Mouse (Mus musculus) heart, embryonic 12.5 days (tissue): ENCODE measurements around the gene Ccne1. TPM values are rescaled to one million over a fixed set of nuclear protein-coding genes. Genes with fewer than 3 reads are reported as not detected.
A peak's percentile ranks its signal among the peaks of the same experiment; 100 is the strongest.

Experiments
- ATAC-seq: fragments of 200-750 bp; cut with Nextera tagmentation; 2 replicates; pipeline ENCODE4 v1.8.0; 2017; ENCODE audit warnings: moderate TSS enrichment, moderate library complexity; ENCODE audit not compliant: insufficient number of reproducible peaks, low FRiP score
- H3K27ac ChIP-seq: fragments of 300-500 bp; sonication (generic); 2 replicates; pipeline ENCODE4 v1.5.1; 2016; ENCODE audit warnings: mild to moderate bottlenecking, moderate library complexity; ENCODE audit not compliant: poor library complexity, severe bottlenecking
- H3K27me3 ChIP-seq: fragments of 300-500 bp; sonication (generic); replicated peaks from 2 replicates; pipeline ENCODE4 v1.6.1; 2016; ENCODE audit warnings: mild to moderate bottlenecking, moderate library complexity
- H3K36me3 ChIP-seq: fragments of 300-500 bp; sonication (generic); 2 replicates; pipeline ENCODE4 v1.6.1; 2016; ENCODE audit warnings: mild to moderate bottlenecking, moderate library complexity
- H3K4me1 ChIP-seq: fragments of 300-500 bp; sonication (generic); replicated peaks from 2 replicates; pipeline ENCODE4 v1.6.1; 2016; ENCODE audit warnings: mild to moderate bottlenecking
- H3K4me2 ChIP-seq: fragments of 300-500 bp; sonication (generic); 2 replicates; pipeline ENCODE4 v1.6.1; 2016; ENCODE audit warnings: mild to moderate bottlenecking, moderate library complexity
- H3K4me3 ChIP-seq: fragments of 300-500 bp; sonication (generic); 2 replicates; pipeline ENCODE4 v1.5.1; 2016; ENCODE audit warnings: mild to moderate bottlenecking
- H3K9ac ChIP-seq: fragments of 300-500 bp; sonication (generic); 2 replicates; pipeline ENCODE4 v1.6.1; 2016; ENCODE audit warnings: mild to moderate bottlenecking, moderate library complexity
- H3K9me3 ChIP-seq: fragments of 300-500 bp; sonication (generic); replicated peaks from 2 replicates; pipeline ENCODE4 v1.6.1; 2016; ENCODE audit warnings: mild to moderate bottlenecking, moderate library complexity
- WGBS: fragments of 180-500 bp; shearing (Covaris S2); methylation state at CpG from one replicate; pipeline ENCODE4 v1.1.7; 2016; 5-methylcytosine and 5-hydroxymethylcytosine counted together
- polyA plus RNA-seq: library from polyadenylated mRNA; unstranded; fragments of >200 nt; fragmentation: Nextera tagmentation; extraction: Ambion mirVana; gene quantifications from 2 replicates; pipeline ENCODE4 v1.2.1, GENCODE M21; 2016

The Ccne1 gene
- polyA plus RNA-seq, 1 experiment from 2014 or later, result 47.9 TPM

GRCm38 (mm10) chr7:38094353-38094752, 13.0 kb downstream of the Ccne1 start:
- H3K4me2 ChIP-seq, result no peak overlapping the region
- ATAC-seq, result no peak
- WGBS, result 76% methylated on average over 6 of the region's 6 CpGs

GRCm38 (mm10) chr7:38093101-38093500, 14.2 kb downstream of the Ccne1 start:
- 47% methylated on average over 2 of the region's 2 CpGs for WGBS
- no peak for ATAC-seq
- Histone ChIP-seq H3K4me2 (no peak overlapping the region), H3K27me3 (no peaks in the 10 kb centered on the region), H3K4me3 (no peak overlapping the region), H3K9ac (no peak overlapping the region), H3K27ac (no peak overlapping the region), H3K36me3 (peaks cover 16% of the 10 kb centered on the region), H3K4me1 (no peaks in the 10 kb centered on the region), H3K9me3 (no peaks in the 10 kb centered on the region)

More at GRCm38 (mm10) chr7:38094353-38094752, 13.0 kb downstream of the Ccne1 start:
- Histone ChIP-seq H3K9me3 (no peaks in the 10 kb centered on the region), H3K4me3 (no peak overlapping the region), H3K9ac (no peak overlapping the region), H3K36me3 (peaks cover 28% of the 10 kb centered on the region), H3K4me1 (no peaks in the 10 kb centered on the region), H3K27ac (no peak overlapping the region), H3K27me3 (no peaks in the 10 kb centered on the region)

GRCm38 (mm10) chr7:38089930-38090675, 17.2 kb downstream of the Ccne1 start:
- Histone ChIP-seq H3K9ac (no peak overlapping the region), H3K36me3 (no peaks in the 10 kb centered on the region), H3K27me3 (no peaks in the 10 kb centered on the region), H3K4me3 (no peak overlapping the region), H3K9me3 (no peaks in the 10 kb centered on the region), H3K27ac (no peak overlapping the region), H3K4me2 (no peak overlapping the region), H3K4me1 (peaks cover 23% of the 10 kb centered on the region)
- no peak for ATAC-seq
- WGBS, result 78% methylated on average over 7 of the region's 7 CpGs

- Histone ChIP-seq H3K4me1 (peaks cover 28% of the 10 kb centered on the region), H3K9ac (no peak overlapping the region), H3K27ac (no peak overlapping the region), H3K9me3 (no peaks in the 10 kb centered on the region), H3K4me3 (no peak overlapping the region), H3K36me3 (no peaks in the 10 kb centered on the region), H3K27me3 (no peaks in the 10 kb centered on the region), H3K4me2 (no peak overlapping the region)
- ATAC-seq, result no peak
- 35% methylated on average over 2 of the region's 2 CpGs for WGBS
Observed at GRCm38 (mm10) chr7:38088456-38088855, 18.9 kb downstream of the Ccne1 start.

- H3K9ac ChIP-seq, result no peak overlapping the region
- no peak overlapping the region for H3K27ac ChIP-seq
- H3K4me3 ChIP-seq, result no peak overlapping the region
- H3K27me3 ChIP-seq, result no peaks in the 10 kb centered on the region
- no peaks in the 10 kb centered on the region for H3K9me3 ChIP-seq
- no peaks in the 10 kb centered on the region for H3K36me3 ChIP-seq
- ATAC-seq, result no peak
- 81% methylated on average over 8 of the region's 8 CpGs for WGBS
- no peak overlapping the region for H3K4me2 ChIP-seq
- H3K4me1 ChIP-seq, result peaks cover 28% of the 10 kb centered on the region
Observed at GRCm38 (mm10) chr7:38087856-38088255, 19.5 kb downstream of the Ccne1 start.

- H3K27ac ChIP-seq, result no peak overlapping the region
Observed at GRCm38 (mm10) chr7:38086401-38086800, 20.9 kb downstream of the Ccne1 start.

GRCm38 (mm10) chr7:38085573-38086211, 21.6 kb downstream of the Ccne1 start:
- Histone ChIP-seq H3K36me3 (no peaks in the 10 kb centered on the region), H3K9ac (peak overlapping the region; percentile 65), H3K27ac (peak overlapping the region; percentile 1; the same call in 1 of the 2 replicates), H3K4me3 (peak overlapping the region; percentile 51), H3K4me1 (peaks cover 28% of the 10 kb centered on the region), H3K27me3 (no peaks in the 10 kb centered on the region), H3K9me3 (no peaks in the 10 kb centered on the region), H3K4me2 (peak overlapping the region; percentile 92)
- 1% methylated on average over 35 of the region's 35 CpGs for WGBS
- peak; percentile 15 for ATAC-seq

More at GRCm38 (mm10) chr7:38086401-38086800, 20.9 kb downstream of the Ccne1 start:
- H3K9ac ChIP-seq, result no peak overlapping the region
- H3K36me3 ChIP-seq, result no peaks in the 10 kb centered on the region
- H3K4me3 ChIP-seq, result no peak overlapping the region
- H3K4me2 ChIP-seq, result peak overlapping the region; percentile 92
- WGBS, result 49% methylated on average over 8 of the region's 8 CpGs
- no peaks in the 10 kb centered on the region for H3K27me3 ChIP-seq
- no peak for ATAC-seq
- H3K9me3 ChIP-seq, result no peaks in the 10 kb centered on the region
- peaks cover 28% of the 10 kb centered on the region for H3K4me1 ChIP-seq

- peak; percentile 97 for ATAC-seq
- Histone ChIP-seq H3K4me1 (peaks cover 28% of the 10 kb centered on the region), H3K4me2 (peak overlapping the region; percentile 92), H3K27ac (no peak overlapping the region), H3K9me3 (no peaks in the 10 kb centered on the region), H3K27me3 (no peaks in the 10 kb centered on the region), H3K36me3 (no peaks in the 10 kb centered on the region), H3K4me3 (peak overlapping the region; percentile 51), H3K9ac (peak overlapping the region; percentile 69)
- WGBS, result under 1% methylated on average over 65 of the region's 65 CpGs
Observed at GRCm38 (mm10) chr7:38084778-38085572, 22.4 kb downstream of the Ccne1 start.

- Histone ChIP-seq H3K27me3 (no peaks in the 10 kb centered on the region), H3K9ac (no peak overlapping the region), H3K27ac (no peak overlapping the region), H3K9me3 (no peaks in the 10 kb centered on the region), H3K4me1 (peaks cover 28% of the 10 kb centered on the region), H3K4me3 (no peak overlapping the region), H3K4me2 (no peak overlapping the region), H3K36me3 (no peaks in the 10 kb centered on the region)
- no peak for ATAC-seq
Observed at GRCm38 (mm10) chr7:38082971-38083370, 24.4 kb downstream of the Ccne1 start.

GRCm38 (mm10) chr7:38077189-38077588, 30.1 kb downstream of the Ccne1 start:
- no peaks in the 10 kb centered on the region for H3K36me3 ChIP-seq

GRCm38 (mm10) chr7:38075487-38075886, 31.8 kb downstream of the Ccne1 start:
- H3K27ac ChIP-seq, result no peak overlapping the region
- H3K27me3 ChIP-seq, result peaks cover 2% of the 10 kb centered on the region; the same call in 1 of the 2 replicates
- H3K4me3 ChIP-seq, result no peak overlapping the region
- H3K9ac ChIP-seq, result no peak overlapping the region
- WGBS, result 57% methylated on average over 6 of the region's 6 CpGs
- no peaks in the 10 kb centered on the region for H3K36me3 ChIP-seq
- no peak overlapping the region for H3K4me2 ChIP-seq
- no peaks in the 10 kb centered on the region for H3K9me3 ChIP-seq
- ATAC-seq, result no peak
- peaks cover 7% of the 10 kb centered on the region for H3K4me1 ChIP-seq

More at GRCm38 (mm10) chr7:38077189-38077588, 30.1 kb downstream of the Ccne1 start:
- Histone ChIP-seq H3K27me3 (no peaks in the 10 kb centered on the region; the same call in 1 of the 2 replicates), H3K9me3 (no peaks in the 10 kb centered on the region), H3K27ac (no peak overlapping the region), H3K4me1 (peaks cover 7% of the 10 kb centered on the region), H3K9ac (no peak overlapping the region), H3K4me3 (no peak overlapping the region), H3K4me2 (no peak overlapping the region)
- WGBS, result 57% methylated on average over 7 of the region's 7 CpGs
- no peak for ATAC-seq
